Mouse (Mus musculus): ENCODE measurements around the gene Kmt5b.

Gene Kmt5b

DNA sequence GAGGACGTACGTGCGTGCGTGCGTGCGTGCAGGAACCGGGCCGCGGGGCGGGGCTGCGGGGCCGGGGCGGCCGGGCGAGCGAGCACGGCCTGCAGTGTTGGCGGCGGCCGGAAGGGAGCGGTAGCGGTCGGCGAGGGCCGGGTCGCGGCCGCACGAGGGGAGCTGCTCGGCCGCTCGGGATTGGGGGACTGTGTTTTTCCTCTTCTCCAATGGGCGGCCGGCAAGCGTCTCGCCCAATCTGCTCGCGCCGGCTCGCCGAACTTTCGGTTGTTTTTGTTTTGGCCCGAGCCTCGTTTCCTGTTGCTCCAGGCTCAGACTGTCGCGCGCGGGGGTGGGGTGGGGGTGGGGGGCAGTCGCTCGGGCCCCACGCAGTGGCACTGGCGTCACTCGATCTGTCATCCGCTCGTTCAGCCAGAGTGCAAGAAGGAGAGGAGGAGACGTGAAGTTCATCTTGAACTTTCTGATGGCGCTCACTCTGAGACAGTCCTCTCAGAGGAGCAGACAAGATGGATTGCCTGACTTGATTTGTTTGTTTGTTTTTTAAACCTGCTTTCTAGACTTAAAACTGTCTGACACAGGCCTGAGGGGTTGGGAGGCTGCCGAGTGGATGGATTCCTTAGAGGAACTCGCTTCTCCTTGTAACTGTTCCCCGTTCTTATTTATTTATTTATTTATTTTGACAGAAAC is 1.6 kb downstream of the Kmt5b start:
- DNase-seq (ENCODE audit: low spot score in 2 of 2): peak; percentile 80 to 83

DNA sequence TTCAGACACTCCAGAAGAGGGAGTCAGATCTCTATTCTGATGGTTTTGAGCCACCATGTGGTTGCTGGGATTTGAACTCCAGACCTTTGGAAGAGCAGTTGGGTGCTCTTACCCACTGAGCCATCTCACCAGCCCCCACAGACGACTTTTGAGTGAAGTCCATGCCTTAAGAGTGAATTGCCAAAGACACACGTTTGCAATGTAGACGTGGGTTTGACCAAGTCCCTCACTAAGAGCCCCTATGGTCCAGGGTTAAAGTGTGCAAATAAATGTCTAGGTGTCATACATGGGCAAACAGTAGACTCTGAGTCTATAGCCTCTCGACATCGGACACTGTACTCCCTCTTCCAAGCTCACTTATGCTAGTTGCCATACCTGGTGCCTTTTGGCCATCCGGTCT is 2.3 kb downstream of the Kmt5b start:
- DNase-seq (ENCODE audit: low spot score in 2 of 2): no peak

DNA sequence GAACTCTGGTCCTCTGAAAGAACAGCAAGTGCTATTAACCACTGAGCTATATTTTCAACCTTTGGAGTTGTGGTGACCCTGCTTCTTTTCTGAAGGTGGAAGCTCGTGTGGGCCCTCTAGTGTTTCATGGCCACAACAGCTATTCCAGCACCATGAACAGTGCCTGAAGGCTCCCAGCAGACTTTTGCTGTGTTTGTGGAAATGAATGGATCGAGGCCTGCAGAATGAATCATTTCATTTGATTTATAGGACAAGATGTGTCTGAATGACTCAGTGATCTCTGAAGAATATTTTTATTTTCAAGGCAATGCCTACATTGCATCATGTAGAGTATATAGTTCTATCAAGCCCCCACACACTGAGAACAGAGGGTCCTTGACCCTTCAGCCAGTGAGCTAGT is 6.9 kb downstream of the Kmt5b start:
- DNase-seq (ENCODE audit: low spot score in 2 of 2): no peak

DNA sequence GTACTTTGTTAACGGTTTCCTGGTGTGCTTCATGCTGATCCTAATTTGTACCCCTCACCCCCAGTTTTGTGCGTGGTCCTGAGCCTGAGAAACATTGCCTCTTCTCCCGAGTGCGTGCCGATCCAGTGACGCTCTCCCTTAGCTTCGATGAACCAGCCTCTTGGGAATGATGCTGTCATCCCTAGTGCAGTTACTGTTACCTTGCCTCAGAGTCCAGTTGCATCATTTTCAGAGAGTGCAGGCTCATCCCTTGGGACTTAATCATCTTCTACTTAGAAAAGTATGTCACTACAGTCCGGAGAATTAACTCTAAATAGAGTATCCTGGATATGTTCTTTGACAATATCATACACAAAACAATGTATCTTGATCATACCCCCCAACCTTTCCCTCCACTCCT is 11.5 kb downstream of the Kmt5b start:
- DNase-seq (ENCODE audit: low spot score in 2 of 2): no peak

- DNase-seq (ENCODE audit: low spot score in 2 of 2): no peak
These were observed 22.9 kb downstream of the Kmt5b start for GRCm38 (mm10) chr19:3790077-3790476.

- no peak for DNase-seq (ENCODE audit: low spot score in 2 of 2)
These were observed 38.3 kb downstream of the Kmt5b start for GRCm38 (mm10) chr19:3805526-3805925.

DNA sequence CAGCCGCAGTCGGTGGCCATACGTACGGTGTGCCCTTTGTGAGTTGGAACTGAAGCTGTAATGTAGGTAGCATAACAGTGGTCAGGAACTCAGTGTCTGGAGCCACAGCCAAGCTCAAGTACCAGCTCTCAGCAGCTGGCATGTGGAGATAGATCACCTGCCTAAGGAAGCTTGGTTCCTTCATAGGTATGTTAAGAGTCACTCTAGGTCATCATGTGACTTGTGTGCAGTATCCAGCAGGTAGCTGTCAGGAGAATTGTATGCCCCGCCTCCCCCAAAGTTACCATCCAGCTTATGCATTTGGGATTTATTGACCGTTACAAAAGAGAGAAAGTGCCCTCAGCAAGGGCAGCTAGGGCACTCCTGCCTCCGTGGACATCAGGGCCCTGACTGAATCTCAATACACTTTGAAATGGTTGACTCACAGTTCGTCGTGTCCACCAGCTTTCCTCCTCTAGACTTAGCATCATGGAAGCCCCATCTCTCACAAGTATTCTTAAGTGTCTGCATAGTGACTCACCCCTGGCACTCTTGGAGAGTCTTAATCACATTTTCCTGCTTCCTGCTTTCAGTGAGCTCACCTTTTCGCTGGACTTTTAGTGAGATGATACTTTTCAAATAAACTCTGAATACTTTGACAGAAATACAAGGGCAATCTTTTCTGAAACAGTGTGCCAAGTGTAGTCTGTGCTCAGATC is 43.5 kb downstream of the Kmt5b start:
- DNase-seq (ENCODE audit: low spot score in 2 of 2): no peak

GRCm38 (mm10) chr19:3814461-3814860 is 47.2 kb downstream of the Kmt5b start:
- no peak for DNase-seq (ENCODE audit: low spot score in 2 of 2)

GRCm38 (mm10) chr19:3815824-3816223 is 48.6 kb downstream of the Kmt5b start:
- DNase-seq (ENCODE audit: low spot score in 2 of 2): no peak

DNA sequence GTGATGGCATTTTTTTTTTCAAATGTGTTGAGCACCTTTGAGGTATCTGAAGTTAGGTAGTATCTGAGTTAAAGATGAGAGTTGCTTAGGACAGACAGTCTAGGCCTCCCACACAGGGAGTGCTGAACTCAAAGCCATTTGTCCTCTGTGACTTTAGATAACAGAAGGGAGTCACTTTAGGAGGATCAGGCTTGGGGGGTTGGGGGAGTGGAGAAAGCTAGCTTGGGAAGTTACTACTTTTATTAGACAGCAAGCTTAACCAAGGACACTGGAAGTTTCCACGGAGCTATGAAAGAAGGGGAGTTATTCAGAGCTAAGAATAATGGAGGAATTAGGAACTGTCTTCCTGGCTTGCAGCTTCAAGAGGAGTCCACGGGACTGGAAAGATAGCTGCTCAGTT is 51.9 kb downstream of the Kmt5b start:
- DNase-seq (ENCODE audit: low spot score in 2 of 2): no peak

DNA sequence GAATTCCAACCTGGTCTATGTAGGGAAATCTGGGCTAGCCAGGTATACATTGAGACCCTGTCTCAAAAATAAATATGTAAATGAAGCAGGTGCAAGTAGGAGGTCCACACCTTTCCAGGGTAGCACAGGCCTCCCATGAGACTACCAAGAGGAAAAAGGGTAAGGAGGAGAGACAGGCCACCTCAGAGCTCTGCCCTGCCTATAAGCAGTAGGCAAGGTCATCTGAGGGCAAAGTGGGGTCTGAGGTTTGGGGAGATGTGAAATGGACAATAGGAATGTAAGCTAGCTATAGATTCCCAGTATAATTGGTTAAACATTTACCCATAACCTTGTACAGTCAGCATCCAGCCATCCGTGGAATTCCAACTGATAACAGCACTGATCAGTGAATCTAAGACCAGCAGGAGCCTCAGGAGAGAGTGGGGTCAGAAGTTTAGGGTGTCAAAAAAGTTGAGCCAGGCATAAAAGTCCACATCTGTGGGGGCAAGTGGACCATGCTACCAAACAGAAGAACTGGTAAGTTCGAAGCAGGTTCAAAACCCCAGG is 52.8 kb downstream of the Kmt5b start:
- no peak for DNase-seq (ENCODE audit: low spot score in 2 of 2)

DNA sequence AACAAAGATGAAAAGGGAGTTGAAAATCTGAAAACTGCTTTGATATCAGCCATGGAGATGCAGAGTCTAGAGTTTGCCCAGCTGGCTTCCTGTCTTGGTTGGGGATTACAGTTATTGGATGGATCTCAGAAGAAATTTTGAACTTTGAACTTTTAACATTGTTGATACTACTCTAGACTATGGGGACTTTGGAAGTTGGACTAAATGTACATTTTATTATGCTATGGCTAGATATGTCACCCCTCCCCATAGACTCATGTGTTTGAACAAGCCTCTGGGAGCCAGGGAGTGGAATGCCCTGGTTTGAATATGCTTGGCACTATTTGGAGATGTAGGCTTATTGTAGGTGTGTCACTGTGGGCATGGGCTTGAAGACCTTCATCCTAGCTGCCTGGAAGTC is 57.8 kb downstream of the Kmt5b start:
- no peak for DNase-seq (ENCODE audit: low spot score in 2 of 2)

DNA sequence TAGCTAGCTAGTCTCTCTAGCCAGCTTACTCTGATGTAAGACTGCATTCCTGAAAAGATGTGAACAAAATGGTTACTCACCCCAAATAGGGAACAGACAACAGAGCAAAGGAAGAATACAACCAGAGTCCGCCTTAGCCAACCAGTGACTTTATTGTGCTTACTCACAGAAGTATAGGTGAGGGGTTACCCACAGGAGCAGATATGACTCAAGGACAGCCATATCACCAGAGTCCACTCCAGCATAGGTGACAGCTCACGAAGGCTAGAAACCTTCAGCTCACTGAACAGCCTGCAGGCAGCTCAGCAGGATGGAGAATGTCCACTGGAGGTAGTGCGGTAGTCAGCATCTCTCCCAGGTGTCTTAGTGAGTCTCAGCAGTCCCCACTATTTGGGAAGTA is 62.6 kb downstream of the Kmt5b start:
- DNase-seq (ENCODE audit: low spot score in 2 of 2): no peak

DNA sequence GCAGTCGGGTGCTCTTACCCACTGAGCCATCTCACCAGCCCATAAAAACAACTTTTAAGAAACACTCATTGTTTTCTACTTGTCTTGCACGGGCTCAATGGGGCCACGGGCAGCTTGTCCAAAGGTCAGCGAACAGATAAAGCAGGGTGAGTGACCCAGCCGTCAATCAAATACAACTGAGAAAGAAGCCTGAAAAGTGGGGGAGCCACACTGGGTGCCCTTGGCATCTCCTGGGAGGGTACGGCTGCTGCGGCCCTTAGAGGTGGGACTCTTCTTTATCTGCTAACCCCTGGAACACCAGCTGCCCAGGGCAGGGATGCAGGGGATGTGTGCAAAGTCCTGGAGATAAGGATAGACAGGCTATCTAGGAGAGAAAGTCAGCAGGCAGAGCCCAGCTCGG is 64.5 kb downstream of the Kmt5b start:
- DNase-seq (ENCODE audit: low spot score in 2 of 2): no peak

GRCm38 (mm10) chr19:3832851-3833353 is 65.7 kb downstream of the Kmt5b start:
- no peak for DNase-seq (ENCODE audit: low spot score in 2 of 2)

DNA sequence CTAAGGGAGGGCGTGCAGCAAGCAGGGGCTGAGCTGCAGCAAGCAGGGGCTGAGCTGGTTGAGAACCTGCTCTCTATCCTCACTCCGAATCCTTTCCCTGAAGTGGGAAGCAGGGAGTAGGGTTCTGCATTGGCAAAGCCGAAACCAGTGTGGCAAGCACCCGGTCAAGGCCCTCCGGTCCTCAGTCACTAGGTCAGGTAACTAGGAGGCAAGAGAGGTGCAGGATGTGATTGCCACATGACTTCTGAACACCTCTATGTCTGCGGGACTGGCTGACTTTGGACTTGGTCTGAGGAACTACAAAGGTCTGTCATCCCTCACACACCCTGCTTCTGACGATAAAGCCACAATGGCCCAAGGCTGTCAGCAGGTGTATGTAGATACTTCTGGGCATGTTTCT is 67.1 kb downstream of the Kmt5b start:
- DNase-seq (ENCODE audit: low spot score in 2 of 2): no peak

DNA sequence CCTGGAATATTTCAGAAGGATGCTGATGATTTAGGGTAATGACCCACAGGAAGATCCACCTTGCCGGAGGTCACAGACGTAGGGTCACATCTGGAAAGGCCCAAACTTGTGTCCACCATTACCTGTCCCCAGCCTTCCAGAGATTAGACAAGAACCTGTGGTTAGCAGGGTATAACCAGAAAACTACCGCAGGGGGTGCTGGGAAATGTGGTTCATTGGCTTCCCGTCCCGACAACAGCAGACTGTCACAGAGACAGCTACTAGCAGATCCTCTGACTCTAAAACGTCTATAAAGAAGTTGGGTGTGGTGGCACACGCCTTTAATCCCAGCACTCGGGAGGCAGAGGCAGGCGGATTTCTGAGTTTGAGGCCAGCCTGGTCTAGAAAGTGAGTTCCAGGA is 69.6 kb downstream of the Kmt5b start:
- no peak for DNase-seq (ENCODE audit: low spot score in 2 of 2)

DNA sequence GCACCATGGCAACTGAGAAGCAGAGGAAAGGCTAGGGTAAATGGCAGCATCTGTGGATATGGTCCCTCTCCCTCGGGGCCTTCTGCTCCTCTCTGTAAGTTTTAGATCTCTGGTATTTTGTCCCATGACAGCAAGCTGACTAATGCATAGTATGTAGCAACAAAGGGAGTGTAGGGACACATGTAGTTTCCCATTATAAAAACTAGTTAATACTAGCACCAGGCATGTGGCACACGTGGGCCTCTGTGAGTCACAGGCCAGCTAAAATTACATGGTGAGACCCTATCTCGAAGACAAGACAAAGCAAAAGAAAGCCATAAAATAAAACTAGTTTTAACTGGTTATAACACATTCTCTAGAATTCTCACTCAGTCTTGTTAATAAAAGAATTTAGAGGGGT is 71.7 kb downstream of the Kmt5b start:
- no peak for DNase-seq (ENCODE audit: low spot score in 2 of 2)

- DNase-seq (ENCODE audit: low spot score in 2 of 2): no peak
These were observed 72.5 kb downstream of the Kmt5b start for GRCm38 (mm10) chr19:3839686-3840085.

DNA sequence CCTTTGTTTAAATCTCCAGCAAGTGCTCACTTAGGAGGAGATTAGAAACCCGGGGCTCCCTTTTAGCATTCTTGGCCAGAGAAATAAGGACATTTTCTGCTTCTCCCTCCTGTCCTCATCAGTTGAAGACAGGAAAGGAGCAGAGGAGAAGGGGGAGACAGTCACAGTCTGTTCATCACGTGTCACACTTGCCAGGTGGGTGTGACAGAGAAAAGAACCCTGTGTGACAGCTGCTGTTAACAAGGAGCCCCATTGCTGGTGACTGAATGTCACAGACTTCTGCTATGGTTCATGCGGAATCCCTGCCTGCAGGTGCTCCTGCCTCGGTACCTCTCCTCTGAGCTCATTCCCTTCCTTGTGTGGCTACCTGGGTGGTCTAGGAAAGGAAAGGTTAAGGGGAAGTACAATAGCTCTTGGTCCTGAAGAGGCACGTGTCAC is 73.0 kb downstream of the Kmt5b start:
- no peak for DNase-seq (ENCODE audit: low spot score in 2 of 2)

DNA sequence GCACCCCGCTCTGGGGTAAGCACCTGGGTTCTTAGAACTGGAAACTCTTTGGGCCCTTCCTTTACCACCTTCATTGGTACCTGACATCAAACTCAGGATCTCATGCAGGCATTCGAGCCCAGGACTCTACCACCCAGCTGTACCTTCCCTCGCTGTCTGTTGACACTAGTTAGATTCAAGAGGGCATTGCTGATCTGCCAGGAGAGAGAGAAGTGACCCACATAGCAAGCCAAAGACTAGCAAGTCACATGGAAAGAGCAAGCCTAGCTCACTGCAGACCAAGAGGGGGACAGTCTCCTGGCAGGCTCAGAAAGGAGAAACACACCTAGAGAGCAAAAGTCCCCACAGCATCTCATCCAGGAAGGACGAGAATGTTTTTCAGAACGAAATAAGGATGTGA is 73.5 kb downstream of the Kmt5b start:
- no peak for DNase-seq (ENCODE audit: low spot score in 2 of 2)

DNA sequence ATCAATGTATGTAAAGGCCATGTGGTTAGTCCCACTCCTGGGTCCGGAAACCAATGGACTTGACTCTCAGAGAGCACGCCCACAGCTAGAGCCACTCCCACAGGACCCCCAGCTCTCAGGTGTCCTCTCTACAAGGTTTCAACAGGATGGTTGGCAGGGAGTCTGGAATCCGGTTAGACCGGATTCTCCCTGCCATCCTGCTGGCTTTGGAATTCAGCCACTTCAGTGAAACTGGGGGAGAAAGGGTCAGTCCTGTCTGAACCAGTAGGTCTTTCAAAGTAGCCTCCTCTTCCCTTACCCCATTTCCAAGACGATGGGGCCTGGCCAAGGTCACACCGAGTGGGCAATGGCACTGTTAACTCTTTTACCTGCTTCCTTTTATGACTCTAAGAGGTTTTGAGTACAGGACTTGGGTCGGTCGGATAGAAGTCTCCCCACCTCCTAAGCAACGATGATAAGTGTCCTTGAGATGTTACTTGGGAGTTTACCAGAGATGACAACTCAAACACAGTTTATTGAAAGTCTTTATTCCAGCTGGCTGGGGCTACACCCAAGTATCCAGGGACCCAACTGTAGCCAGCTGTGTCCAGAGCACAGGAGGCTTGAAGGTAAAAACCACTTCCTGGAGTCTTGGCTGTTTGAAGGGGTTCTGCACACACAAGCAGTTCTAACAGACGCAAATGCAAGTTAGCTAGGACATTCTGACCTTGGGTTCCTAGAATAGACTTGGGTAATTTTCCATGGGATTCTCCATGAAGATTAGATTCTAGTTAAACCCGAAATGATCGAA is 75.3 kb downstream of the Kmt5b start:
- no peak for DNase-seq (ENCODE audit: low spot score in 2 of 2)

Measured in right cerebral cortex, postnatal 36 days (tissue).